8 mouse cellular contexts compared by ENCODE assay signal in the genomic region with DNA sequence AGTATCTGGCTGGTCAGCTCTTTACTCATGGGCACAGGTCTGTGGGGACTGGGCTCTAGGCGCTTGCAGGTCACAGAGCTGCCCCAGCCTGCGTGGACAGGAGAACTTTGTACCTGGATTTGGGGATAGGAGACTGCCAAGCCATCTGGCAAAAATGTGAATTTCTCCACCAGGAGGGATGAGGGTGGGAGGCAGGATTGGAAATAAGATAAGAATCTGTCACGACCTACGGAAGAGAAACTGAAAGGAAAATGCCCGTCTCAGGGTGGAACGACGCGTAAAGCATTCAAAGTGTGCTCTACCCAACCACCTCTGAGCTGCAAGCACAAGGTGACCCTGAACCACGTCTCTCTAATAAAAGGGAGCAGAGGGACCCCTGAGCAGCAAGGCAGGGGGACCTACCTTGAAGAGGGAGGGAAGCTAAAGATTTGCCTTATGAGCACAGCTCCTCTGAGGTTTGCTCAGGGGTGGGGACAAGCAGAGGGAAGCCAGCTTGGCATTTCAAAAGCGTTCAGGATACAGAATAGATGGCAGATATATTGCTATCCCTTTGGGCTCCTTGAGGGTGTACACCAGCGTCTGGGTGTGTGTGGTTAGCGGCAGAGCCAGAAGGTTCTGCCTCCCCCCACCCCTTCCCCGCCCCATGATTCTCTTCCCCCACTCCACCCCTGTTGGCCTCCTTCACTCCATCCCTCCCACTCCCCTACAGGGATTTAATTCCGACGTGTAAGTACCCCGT. TPM values are rescaled to one million over a fixed set of nuclear protein-coding genes. Genes with fewer than 3 reads are reported as not detected.
A peak's percentile ranks its signal among the peaks of the same experiment; 100 is the strongest.
DNase-seq lines count a peak whose midpoint lies in the region; ATAC-seq and TF ChIP-seq lines count a peak whose summit lies in the region.

No protein-coding gene starts in this region.

- no peak overlapping the region for H3K9ac ChIP-seq in neural tube, embryonic 11.5 days (ENCODE audit: low read length)

- intact Hi-C loops in heart, postnatal 36 days (cut with DNase I) = loop anchor here (5.0 kb wide), 1 partner anchor 117 kb away; a partner anchor contains a TSS

- no peak overlapping the region for H3K27ac ChIP-seq in neural tube, embryonic 11.5 days (ENCODE audit: low read depth, low read length)
- H3K27ac ChIP-seq in olfactory bulb, adult 2 months (ENCODE audit: insufficient read depth, low read depth, low read length) = no peak overlapping the region

- no peaks in the 10 kb centered on the region for H3K36me3 ChIP-seq in neural tube, embryonic 11.5 days (ENCODE audit: control insufficient read depth, insufficient read depth, low read length)

- ATAC-seq in neural tube, embryonic 11.5 days (ENCODE audit: insufficient read depth, low FRiP score, low TSS enrichment) = no peak
- peak; percentile 55 for ATAC-seq in common myeloid progenitor, adult 5-6 weeks (replicated peaks; ENCODE audit: low read depth, poor library complexity, severe bottlenecking)
- ATAC-seq in cerebellum, adult (ENCODE audit: insufficient number of reproducible peaks, low FRiP score, low TSS enrichment) = no peak

- H3K9me3 ChIP-seq in neural tube, embryonic 11.5 days (ENCODE audit: control insufficient read depth, low read length) = no peaks in the 10 kb centered on the region

- peaks cover 10% of the 10 kb centered on the region; the same call in 1 of the 2 replicates for H3K27me3 ChIP-seq in neural tube, embryonic 11.5 days (ENCODE audit: control insufficient read depth, insufficient read depth, low read length)

- no peak for DNase-seq in neural tube, embryonic 11.5 days (ENCODE audit: low spot score)
- DNase-seq in neural tube, embryonic 10.5 days (ENCODE audit: extremely low spot score, low spot score) = no peak
- DNase-seq in heart, postnatal 36 days = peak; percentile 38 to 58
- DNase-seq in lung, adult 2 months = peak; percentile 45
- no peak for DNase-seq in testis, postnatal 14 days (ENCODE audit: low spot score)

- H3K4me2 ChIP-seq in neural tube, embryonic 11.5 days (ENCODE audit: low read depth) = peak overlapping the region; percentile 26

- 10% methylated on average over 16 of the region's 16 CpGs for WGBS in neural tube, embryonic 11.5 days
- WGBS in lung, adult 2 months = 5% methylated on average over 16 of the region's 16 CpGs
- whole genome bisulfite sequencing in olfactory bulb, adult 2 months = 35% methylated on average over 16 of the region's 16 CpGs

- TF ChIP-seq POLR2A in lung, adult 2 months (IDR thresholded peaks at IDR 0.05; ENCODE audit: borderline replicate concordance, extremely low read depth, low read depth, low read length) = peak; percentile 20; the same call in 1 of the 2 replicates
- no peak for TF ChIP-seq POLR2A in olfactory bulb, adult 2 months (IDR thresholded peaks at IDR 0.05; ENCODE audit: insufficient read depth, low read depth, low read length)

- no peak for TF ChIP-seq CTCF in lung, adult 2 months (IDR thresholded peaks at IDR 0.05; ENCODE audit: insufficient read depth, low read length)
- no peak for TF ChIP-seq CTCF in olfactory bulb, adult 2 months (IDR thresholded peaks at IDR 0.05; ENCODE audit: insufficient read depth, low read depth, low read length)

- H3K4me1 ChIP-seq in neural tube, embryonic 11.5 days (ENCODE audit: control insufficient read depth, insufficient read depth, low read length) = peaks cover 42% of the 10 kb centered on the region
- H3K4me1 ChIP-seq in lung, adult 2 months (ENCODE audit: control insufficient read depth, insufficient read depth, low read length) = peaks cover 4% of the 10 kb centered on the region
- peaks cover 42% of the 10 kb centered on the region for H3K4me1 ChIP-seq in olfactory bulb, adult 2 months (ENCODE audit: control insufficient read depth, insufficient read depth, low read length)

- H3K4me3 ChIP-seq in neural tube, embryonic 11.5 days (ENCODE audit: low read depth, low read length) = no peak overlapping the region
- H3K4me3 ChIP-seq in lung, adult 2 months (replicated peaks; ENCODE audit: extremely low read depth, low read depth, low read length) = peak overlapping the region; percentile 93
- H3K4me3 ChIP-seq in olfactory bulb, adult 2 months (ENCODE audit: insufficient read depth, low read depth, low read length) = peak overlapping the region; percentile 29

RNA-seq across cellular contexts. Expression of a gene that starts 54.9 kb away (rescaled TPM):
- 17.1 and 18.2 TPM in 2 replicates for polyA plus RNA-seq in neural tube, embryonic 11.5 days (2014; fragmentation: Nextera tagmentation; extraction: Ambion mirVana)
- 17.7 and 22.4 TPM in 2 replicates for total RNA-seq in common myeloid progenitor, adult 5-6 weeks (2017)
- total RNA-seq in heart, postnatal 36 days (2021) = 10 to 100 TPM; 28.1 to 34.1 TPM
- 21.3 and 22.4 TPM in 2 replicates for polyA plus RNA-seq in lung, adult 2 months (2012; rRNA removed)
- not detected in 2 replicates for polyA plus RNA-seq in olfactory bulb, adult 2 months (2012; ENCODE audit: insufficient read depth, insufficient read length, low replicate concordance, missing spikeins)

Comparison
In these comparisons a context has a peak if more than half of its experiments do, and no peak if none do; other contexts are left out.
1. DNase-seq: peak in heart, postnatal 36 days (2 of 2) and lung, adult 2 months (single experiment); none in neural tube, embryonic 11.5 days (single experiment), neural tube, embryonic 10.5 days (single experiment) and testis, postnatal 14 days (single experiment).